Mouse (Mus musculus) forebrain, embryonic 16.5 days (tissue): Measurements from ENCODE around the gene Spata32. TPM values are rescaled to one million over a fixed set of nuclear protein-coding genes. Genes with fewer than 3 reads are reported as not detected.
A peak's percentile ranks its signal among the peaks of the same experiment; 100 is the strongest.

Source experiments
- ATAC-seq: fragments of 200-750 bp; cut with Nextera tagmentation; 2 replicates; pipeline ENCODE4 v1.8.0; 2017; ENCODE audit warnings: mild to moderate bottlenecking, moderate library complexity
- H3K27ac ChIP-seq: fragments of 300-500 bp; sonication (generic); 2 replicates; pipeline ENCODE4 v1.5.1; 2014; ENCODE audit warnings: low read length, control low read depth
- H3K27me3 ChIP-seq: fragments of 300-500 bp; sonication (generic); replicated peaks from 2 replicates; pipeline ENCODE4 v1.6.1; 2014; ENCODE audit warnings: low read length; ENCODE audit not compliant: control insufficient read depth, insufficient read depth
- H3K36me3 ChIP-seq: fragments of 300-500 bp; sonication (generic); 2 replicates; pipeline ENCODE4 v1.6.1; 2014; ENCODE audit not compliant: control insufficient read depth, insufficient read depth
- H3K4me1 ChIP-seq: fragments of 300-500 bp; sonication (generic); replicated peaks from 2 replicates; pipeline ENCODE4 v1.6.1; 2014; ENCODE audit warnings: low read length; ENCODE audit not compliant: control insufficient read depth, insufficient read depth
- H3K4me2 ChIP-seq: fragments of 300-500 bp; sonication (generic); 2 replicates; pipeline ENCODE4 v1.6.1; 2014; ENCODE audit warnings: mild to moderate bottlenecking, low read length, control low read depth
- H3K4me3 ChIP-seq: fragments of 300-500 bp; sonication (generic); replicated peaks from 2 replicates; pipeline ENCODE4 v1.5.1; 2014; ENCODE audit warnings: mild to moderate bottlenecking, low read length, control low read depth
- H3K9ac ChIP-seq: fragments of 300-500 bp; sonication (generic); replicated peaks from 2 replicates; pipeline ENCODE4 v1.6.1; 2014; ENCODE audit warnings: low read depth, low read length, control low read depth
- H3K9me3 ChIP-seq: fragments of 300-500 bp; sonication (generic); 2 replicates; pipeline ENCODE4 v1.6.1; 2016; ENCODE audit warnings: low read length; ENCODE audit not compliant: control insufficient read depth
- WGBS: fragments of 180-500 bp; shearing (Covaris S2); extraction: QIAGEN DNeasy Blood & Tissue Kit; methylation state at CpG from one replicate; pipeline ENCODE4 v1.1.7; 2014; 5-methylcytosine and 5-hydroxymethylcytosine counted together
- polyA plus RNA-seq: library from polyadenylated mRNA; unstranded; fragments of >200 nt; fragmentation: Nextera tagmentation; extraction: Ambion mirVana; gene quantifications from 2 replicates; pipeline ENCODE4 v1.2.1, GENCODE M21; 2015

The Spata32 gene
- polyA plus RNA-seq, 1 experiment from 2014 or later = not detected

- Histone ChIP-seq H3K4me2 (peak overlapping the region; percentile 86), H3K27ac (peak overlapping the region; percentile 34; the same call in 1 of the 2 replicates), H3K27me3 (peaks cover 30% of the 10 kb centered on the region), H3K4me1 (peaks cover 32% of the 10 kb centered on the region), H3K36me3 (no peaks in the 10 kb centered on the region), H3K4me3 (peak overlapping the region; percentile 57), H3K9me3 (no peaks in the 10 kb centered on the region), H3K9ac (peak overlapping the region; percentile 66)
- WGBS = under 1% methylated on average over 59 of the region's 59 CpGs
- ATAC-seq = peak; percentile 79
Measured at GRCm38 (mm10) chr11:103198911-103199803, 19.1 kb downstream of the Spata32 start.

- H3K27ac ChIP-seq = no peak overlapping the region
- H3K4me3 ChIP-seq = peak overlapping the region; percentile 57
- WGBS = 5% methylated on average over 16 of the region's 16 CpGs
- peaks cover 34% of the 10 kb centered on the region for H3K4me1 ChIP-seq
- H3K9me3 ChIP-seq = no peaks in the 10 kb centered on the region
- H3K4me2 ChIP-seq = peak overlapping the region; percentile 86
- no peak for ATAC-seq
- peaks cover 37% of the 10 kb centered on the region for H3K27me3 ChIP-seq
- no peak overlapping the region for H3K9ac ChIP-seq
- no peaks in the 10 kb centered on the region for H3K36me3 ChIP-seq
Measured at GRCm38 (mm10) chr11:103198339-103198738, 19.9 kb downstream of the Spata32 start.

GRCm38 (mm10) chr11:103197340-103197739 is 20.9 kb downstream of the Spata32 start:
- H3K9me3 ChIP-seq = no peaks in the 10 kb centered on the region
- no peak overlapping the region for H3K9ac ChIP-seq
- no peak overlapping the region for H3K4me2 ChIP-seq
- no peak for ATAC-seq
- WGBS = 93% methylated on average over 4 of the region's 4 CpGs
- H3K27ac ChIP-seq = no peak overlapping the region
- H3K4me1 ChIP-seq = peaks cover 44% of the 10 kb centered on the region
- H3K27me3 ChIP-seq = peaks cover 43% of the 10 kb centered on the region
- H3K4me3 ChIP-seq = no peak overlapping the region
- H3K36me3 ChIP-seq = no peaks in the 10 kb centered on the region

GRCm38 (mm10) chr11:103195656-103196055 is 22.6 kb downstream of the Spata32 start:
- Histone ChIP-seq H3K4me2 (no peak overlapping the region), H3K27me3 (peaks cover 57% of the 10 kb centered on the region), H3K27ac (no peak overlapping the region), H3K36me3 (no peaks in the 10 kb centered on the region), H3K9ac (no peak overlapping the region), H3K9me3 (no peaks in the 10 kb centered on the region), H3K4me3 (no peak overlapping the region), H3K4me1 (peaks cover 32% of the 10 kb centered on the region)
- ATAC-seq = no peak
- WGBS = 82% methylated on average over 5 of the region's 5 CpGs

- H3K27me3 ChIP-seq = peaks cover 58% of the 10 kb centered on the region
Measured at GRCm38 (mm10) chr11:103195236-103195635, 23.0 kb downstream of the Spata32 start.

GRCm38 (mm10) chr11:103193825-103194168 is 24.4 kb downstream of the Spata32 start:
- no peak overlapping the region for H3K9ac ChIP-seq
- no peak overlapping the region for H3K4me3 ChIP-seq
- WGBS = 28% methylated on average over 9 of the region's 9 CpGs
- H3K9me3 ChIP-seq = no peaks in the 10 kb centered on the region
- peaks cover 58% of the 10 kb centered on the region for H3K27me3 ChIP-seq
- no peaks in the 10 kb centered on the region for H3K36me3 ChIP-seq
- no peak for ATAC-seq
- H3K4me2 ChIP-seq = no peak overlapping the region
- peaks cover 20% of the 10 kb centered on the region for H3K4me1 ChIP-seq
- no peak overlapping the region for H3K27ac ChIP-seq

More at GRCm38 (mm10) chr11:103195236-103195635, 23.0 kb downstream of the Spata32 start:
- no peak overlapping the region for H3K9ac ChIP-seq
- no peak overlapping the region for H3K4me2 ChIP-seq
- peaks cover 32% of the 10 kb centered on the region for H3K4me1 ChIP-seq
- 86% methylated on average over 18 of the region's 18 CpGs for WGBS
- H3K9me3 ChIP-seq = no peaks in the 10 kb centered on the region
- H3K4me3 ChIP-seq = no peak overlapping the region
- no peak for ATAC-seq
- no peak overlapping the region for H3K27ac ChIP-seq
- H3K36me3 ChIP-seq = no peaks in the 10 kb centered on the region

- Histone ChIP-seq H3K27me3 (peaks cover 54% of the 10 kb centered on the region), H3K9me3 (no peaks in the 10 kb centered on the region), H3K4me3 (peak overlapping the region; percentile 30), H3K9ac (peak overlapping the region; percentile 8), H3K4me2 (peak overlapping the region; percentile 48), H3K36me3 (no peaks in the 10 kb centered on the region), H3K4me1 (peaks cover 14% of the 10 kb centered on the region), H3K27ac (no peak overlapping the region)
- WGBS = 2% methylated on average over 44 of the region's 44 CpGs
- ATAC-seq = peak; percentile 41
Measured at GRCm38 (mm10) chr11:103192956-103193824, 25.0 kb downstream of the Spata32 start.

- H3K4me1 ChIP-seq = peaks cover 12% of the 10 kb centered on the region
- ATAC-seq = peak; percentile 34; the same call in 1 of the 2 replicates
- H3K4me3 ChIP-seq = peak overlapping the region; percentile 30
- no peaks in the 10 kb centered on the region for H3K9me3 ChIP-seq
- H3K9ac ChIP-seq = peak overlapping the region; percentile 8
- no peak overlapping the region for H3K27ac ChIP-seq
- 17% methylated on average over 28 of the region's 28 CpGs for WGBS
- peak overlapping the region; percentile 48 for H3K4me2 ChIP-seq
- H3K36me3 ChIP-seq = no peaks in the 10 kb centered on the region
- peaks cover 48% of the 10 kb centered on the region for H3K27me3 ChIP-seq
Measured at GRCm38 (mm10) chr11:103192230-103192955, 25.8 kb downstream of the Spata32 start.
